8 mouse cellular contexts compared by ENCODE assay signal in the genomic region with DNA sequence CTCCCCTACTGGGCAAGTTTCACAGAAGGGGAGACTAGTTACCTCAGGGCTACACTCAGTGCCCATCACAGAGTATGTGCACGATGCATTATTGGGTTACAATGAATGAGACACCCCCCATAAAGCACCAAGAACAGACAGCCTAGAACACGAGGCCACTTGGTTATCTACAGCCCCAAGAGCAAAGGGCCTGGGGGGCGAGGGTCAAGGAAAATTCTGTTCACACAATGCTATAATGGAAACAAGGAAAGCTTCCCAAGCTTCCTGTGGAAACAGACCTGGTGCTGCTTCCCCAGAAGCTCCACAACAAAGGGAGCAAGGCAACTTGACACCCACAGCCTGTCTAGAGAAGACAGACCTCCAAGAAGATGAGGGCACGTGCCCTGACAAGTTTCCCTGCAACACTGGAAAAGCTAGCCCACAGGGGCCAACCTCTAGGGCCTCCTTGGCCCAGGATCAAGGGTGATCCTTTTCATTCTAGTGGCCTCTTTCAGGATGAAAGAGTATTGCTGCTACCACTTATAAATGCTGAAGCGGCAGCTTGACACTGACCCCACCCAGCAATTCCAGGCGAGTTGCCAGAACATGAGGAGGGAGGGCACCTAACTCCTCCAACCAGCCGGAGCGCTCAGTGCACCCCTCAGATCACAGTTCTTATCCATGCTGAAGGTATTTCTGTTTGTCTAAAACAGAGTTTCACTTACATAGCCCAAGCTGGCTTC. TPM values are rescaled to one million over a fixed set of nuclear protein-coding genes. Genes with fewer than 3 reads are reported as not detected.
DNase-seq lines count a peak whose midpoint lies in the region; ATAC-seq and TF ChIP-seq lines count a peak whose summit lies in the region.

No protein-coding gene starts in this region.

- H3K4me3 ChIP-seq in kidney, embryonic 15.5 days (replicated peaks), result no peak overlapping the region
- no peak overlapping the region for H3K4me3 ChIP-seq in lung, adult 2 months (replicated peaks; ENCODE audit: extremely low read depth, low read depth, low read length)

- peaks cover 18% of the 10 kb centered on the region for H3K36me3 ChIP-seq in kidney, embryonic 15.5 days

- H3K9me3 ChIP-seq in kidney, embryonic 15.5 days (replicated peaks), result no peaks in the 10 kb centered on the region

- no peak overlapping the region for H3K9ac ChIP-seq in kidney, embryonic 15.5 days

- peak overlapping the region; percentile 63 for H3K27ac ChIP-seq in kidney, embryonic 15.5 days

- H3K4me2 ChIP-seq in kidney, embryonic 15.5 days, result 0 out of 2 replicates have a peak overlapping the region, but pooled peaks have one; percentile 2

- DNase-seq in right cerebral cortex, postnatal 4 days, result peak; percentile 58
- no peak for DNase-seq in right cerebral cortex, adult 18-20 months
- DNase-seq in cerebellum, adult 9-10 months, result peak; percentile 58
- DNase-seq in heart, adult 18-20 months, result peak; percentile 89 to 90
- peak; percentile 86 for DNase-seq in lung, adult 2 months
- DNase-seq in spleen, postnatal 36 days (ENCODE audit: low spot score in 2 of 2), result peak; percentile 75 to 85
- DNase-seq in thymus, adult 18-20 months, result no peak

- no peak for TF ChIP-seq CTCF in lung, adult 2 months (IDR thresholded peaks at IDR 0.05; ENCODE audit: insufficient read depth, low read length)

- no peak for TF ChIP-seq POLR2A in lung, adult 2 months (IDR thresholded peaks at IDR 0.05; ENCODE audit: borderline replicate concordance, extremely low read depth, low read depth, low read length)

- peak; percentile 53; the same call in 1 of the 2 replicates for ATAC-seq in kidney, embryonic 15.5 days (replicated peaks; ENCODE audit: low FRiP score)

- peaks cover 17% of the 10 kb centered on the region for H3K4me1 ChIP-seq in kidney, embryonic 15.5 days
- peaks cover 15% of the 10 kb centered on the region for H3K4me1 ChIP-seq in lung, adult 2 months (ENCODE audit: control insufficient read depth, insufficient read depth, low read length)

- 29% methylated on average over 8 of the region's 8 CpGs for WGBS in kidney, embryonic 15.5 days
- 21% methylated on average over 8 of the region's 8 CpGs for WGBS in lung, adult 2 months

- H3K27me3 ChIP-seq in kidney, embryonic 15.5 days, result no peaks in the 10 kb centered on the region

RNA-seq across cellular contexts. Expression of a gene that starts 27.9 kb away (rescaled TPM):
- total RNA-seq in heart, adult 18-20 months (2021), result 10 to 100 TPM; 18.1 to 18.6 TPM
- polyA plus RNA-seq in kidney, embryonic 15.5 days (2015; fragmentation: Nextera tagmentation; extraction: Ambion mirVana), result 12.2 and 13.8 TPM in 2 replicates
- polyA plus RNA-seq in lung, adult 2 months (2012; rRNA removed), result 25.8 and 28.5 TPM in 2 replicates

RNA-seq across cellular contexts. Expression of a gene that starts 28.3 kb away (rescaled TPM):
- total RNA-seq in heart, adult 18-20 months (2021), result not detected
- polyA plus RNA-seq in kidney, embryonic 15.5 days (2015; fragmentation: Nextera tagmentation; extraction: Ambion mirVana), result 0.13 and 0.14 TPM in 2 replicates
- 1.0 and 2.2 TPM in 2 replicates for polyA plus RNA-seq in lung, adult 2 months (2012; rRNA removed)

RNA-seq across cellular contexts. Expression of a gene that starts 40.8 kb away (rescaled TPM):
- total RNA-seq in heart, adult 18-20 months (2021), result 1 to 10 TPM; 3.8 to 4.5 TPM
- polyA plus RNA-seq in kidney, embryonic 15.5 days (2015; fragmentation: Nextera tagmentation; extraction: Ambion mirVana), result 21.2 and 23.7 TPM in 2 replicates
- 12.2 and 14.8 TPM in 2 replicates for polyA plus RNA-seq in lung, adult 2 months (2012; rRNA removed)

RNA-seq across cellular contexts. Expression of a gene that starts 53.8 kb away (rescaled TPM):
- total RNA-seq in heart, adult 18-20 months (2021), result 1 to 10 TPM; 2.2 to 2.5 TPM
- polyA plus RNA-seq in kidney, embryonic 15.5 days (2015; fragmentation: Nextera tagmentation; extraction: Ambion mirVana), result 42.0 and 47.0 TPM in 2 replicates
- 12.0 and 17.4 TPM in 2 replicates for polyA plus RNA-seq in lung, adult 2 months (2012; rRNA removed)

RNA-seq across cellular contexts. Expression of a gene that starts 55.7 kb away (rescaled TPM):
- 10 to 100 TPM; 27.5 to 27.8 TPM for total RNA-seq in heart, adult 18-20 months (2021)
- polyA plus RNA-seq in kidney, embryonic 15.5 days (2015; fragmentation: Nextera tagmentation; extraction: Ambion mirVana), result 66.9 and 67.5 TPM in 2 replicates
- 54.9 and 60.8 TPM in 2 replicates for polyA plus RNA-seq in lung, adult 2 months (2012; rRNA removed)

Comparison
In these comparisons a context has a peak if more than half of its experiments do, and no peak if none do; other contexts are left out.
1. DNase-seq: peak in right cerebral cortex, postnatal 4 days (single experiment), cerebellum, adult 9-10 months (single experiment), heart, adult 18-20 months (2 of 2), lung, adult 2 months (single experiment) and spleen, postnatal 36 days (2 of 2); none in right cerebral cortex, adult 18-20 months (single experiment) and thymus, adult 18-20 months (0 of 2).